Mouse (Mus musculus) layer of hippocampus, adult 18-20 months (tissue): ENCODE measurements around the gene Sell. TPM values are rescaled to one million over a fixed set of nuclear protein-coding genes. Genes with fewer than 3 reads are reported as not detected.
A peak's percentile ranks its signal among the peaks of the same experiment; 100 is the strongest.
"Not testable (repeated sequence)": the region's sequence is repeated elsewhere in the genome, so short reads cannot be mapped to it uniquely, and the experiment has no call there.

Experiments
- DNase-seq, 2 experiments: peaks; one replicate each; pipeline ENCODE4 v3.0.0; 2022; ENCODE audit warnings: low spot score in 2 of 2
- long read RNA-seq: library from polyadenylated mRNA; stranded (forward); transcript quantifications from one replicate; pipeline ENCODE4 v2.0.0, GENCODE M21; 2021
- total RNA-seq, 2 experiments: library from RNA; stranded (reverse); gene quantifications; 2 replicates each; pipeline ENCODE4 v1.2.3; 2021

Gene Sell
- not detected for total RNA-seq
- long read RNA-seq, result 0 reads

- DNase-seq, result no peak
Observed at GRCm38 (mm10) chr1:164061925-164062324, at the start of gene Sell. Gene Sell, plus strand, starts transcription at chr1:164061982.

- DNase-seq, result no peak
Observed at GRCm38 (mm10) chr1:164014616-164015015, 47.2 kb upstream of the Sell start.

- DNase-seq, result no peak
Observed at GRCm38 (mm10) chr1:164018221-164018896, 43.4 kb upstream of the Sell start.

- no peak for DNase-seq
Observed at GRCm38 (mm10) chr1:164019789-164020188, 42.0 kb upstream of the Sell start.

- not testable (repeated sequence) for DNase-seq
Observed at GRCm38 (mm10) chr1:164020746-164021145, 41.0 kb upstream of the Sell start.

- DNase-seq, result not testable (repeated sequence)
Observed at GRCm38 (mm10) chr1:164022106-164022505, 39.7 kb upstream of the Sell start.

- no peak for DNase-seq
Observed at GRCm38 (mm10) chr1:164025685-164026084, 36.1 kb upstream of the Sell start.

- DNase-seq, result no peak
Observed at GRCm38 (mm10) chr1:164027416-164027815, 34.4 kb upstream of the Sell start.

- no peak for DNase-seq
Observed at GRCm38 (mm10) chr1:164040385-164041135, 21.2 kb upstream of the Sell start.

GRCm38 (mm10) chr1:164043549-164043948 is 18.2 kb upstream of the Sell start:
- DNase-seq, result no peak

- DNase-seq, result no peak
Observed at GRCm38 (mm10) chr1:164047934-164048333, 13.8 kb upstream of the Sell start, which contains the start of gene Sele. Gene Sele, plus strand, starts transcription at chr1:164048234.

GRCm38 (mm10) chr1:164053561-164053960 is 8.2 kb upstream of the Sell start:
- DNase-seq, result no peak

GRCm38 (mm10) chr1:164054800-164055199 is 7.0 kb upstream of the Sell start:
- DNase-seq, result no peak

- no peak for DNase-seq
Observed at GRCm38 (mm10) chr1:164060071-164060470, 1.7 kb upstream of the Sell start.

GRCm38 (mm10) chr1:164061278-164061677 is 504 bp upstream of the Sell start:
- DNase-seq, result peak in 1 of 2 experiments; percentile 6

- DNase-seq, result no peak
Observed at GRCm38 (mm10) chr1:164062856-164063255, 1.1 kb downstream of the Sell start.

GRCm38 (mm10) chr1:164063745-164064144 is 2.0 kb downstream of the Sell start:
- DNase-seq, result no peak

GRCm38 (mm10) chr1:164069261-164069660 is 7.5 kb downstream of the Sell start:
- no peak for DNase-seq

- no peak for DNase-seq
Observed at GRCm38 (mm10) chr1:164070461-164070860, 8.7 kb downstream of the Sell start.

- no peak for DNase-seq
Observed at GRCm38 (mm10) chr1:164071111-164071510, 9.3 kb downstream of the Sell start.

- no peak for DNase-seq
Observed at GRCm38 (mm10) chr1:164072001-164072400, 10.2 kb downstream of the Sell start.

- no peak for DNase-seq
Observed at GRCm38 (mm10) chr1:164073091-164073490, 11.3 kb downstream of the Sell start.

- no peak for DNase-seq
Observed at GRCm38 (mm10) chr1:164073803-164074202, 12.0 kb downstream of the Sell start.
